Mouse (Mus musculus): ENCODE measurements at regions not wholly inside any gene's neighbourhood (a gene's known extent, or its start where the extent isn't known, plus 50 kb on each side); places are given as distances from the start of the nearest gene placed in this dataset.
"Not testable (repeated sequence)": the region's sequence is repeated elsewhere in the genome, so short reads cannot be mapped to it uniquely, and the experiment has no call there.

DNA sequence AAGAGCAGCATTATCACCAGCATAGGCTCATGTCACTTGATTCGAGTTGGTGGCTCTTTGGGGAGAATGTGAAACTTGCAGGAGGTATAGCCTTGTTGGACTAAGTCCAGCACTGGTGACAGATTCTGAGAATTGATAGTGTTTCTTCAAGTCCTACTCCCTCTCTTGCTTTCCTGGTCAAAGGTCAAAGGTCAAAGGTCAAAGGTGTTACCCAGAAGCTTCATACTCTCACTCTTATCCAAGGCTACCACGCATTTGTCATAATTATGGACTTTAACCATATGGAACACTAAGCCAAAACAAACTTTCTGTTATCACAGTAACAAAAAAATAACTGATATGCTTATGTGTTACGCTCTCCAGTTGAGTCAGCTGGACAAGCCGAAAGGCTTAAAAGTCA, 56.8 kb downstream of the Gm5152 start:
- peak; percentile 11 for DNase-seq (ENCODE audit: extremely low spot score)

DNA sequence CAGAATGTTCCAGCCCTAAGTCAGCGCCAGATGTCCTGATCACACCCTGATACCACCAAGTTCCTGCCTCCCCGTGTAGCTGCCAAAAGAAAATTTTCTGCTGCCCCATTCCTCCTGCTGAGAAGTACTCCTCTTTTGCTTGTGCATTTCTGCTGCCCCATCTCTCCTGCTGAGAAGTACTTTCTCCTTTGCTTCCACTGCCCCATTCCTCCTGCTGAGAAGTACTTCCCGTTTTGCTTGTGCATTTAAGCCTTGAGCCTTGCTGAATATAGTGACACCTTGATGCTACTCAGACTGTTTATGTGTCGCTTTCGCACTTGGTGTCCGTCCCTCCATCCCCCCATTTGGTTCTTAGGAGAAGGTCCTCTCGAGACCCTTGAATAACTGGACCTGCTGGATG, 84.1 kb downstream of the Gm5152 start:
- not testable (repeated sequence) for DNase-seq (ENCODE audit: extremely low spot score)

DNA sequence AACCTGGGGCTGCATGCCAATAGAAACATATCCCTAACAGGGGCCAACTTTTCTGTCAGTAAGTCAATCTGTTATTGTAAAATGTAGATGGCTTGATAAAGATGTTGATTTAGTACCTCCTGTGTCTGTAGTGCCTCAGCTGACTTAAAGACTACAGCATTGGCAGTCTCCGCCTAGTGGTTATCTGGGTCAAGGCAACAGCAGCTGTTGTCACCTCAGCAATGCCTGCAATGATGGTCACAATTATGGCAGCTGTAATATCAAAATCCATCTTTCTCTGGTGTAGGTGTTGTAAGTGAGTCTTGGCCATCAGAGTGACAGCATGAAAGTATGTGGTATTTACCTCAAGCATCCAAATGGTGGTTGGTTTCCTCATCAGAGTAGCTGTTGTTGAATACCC, 97.0 kb downstream of the Gm5152 start:
- no peak for DNase-seq (ENCODE audit: extremely low spot score)

DNA sequence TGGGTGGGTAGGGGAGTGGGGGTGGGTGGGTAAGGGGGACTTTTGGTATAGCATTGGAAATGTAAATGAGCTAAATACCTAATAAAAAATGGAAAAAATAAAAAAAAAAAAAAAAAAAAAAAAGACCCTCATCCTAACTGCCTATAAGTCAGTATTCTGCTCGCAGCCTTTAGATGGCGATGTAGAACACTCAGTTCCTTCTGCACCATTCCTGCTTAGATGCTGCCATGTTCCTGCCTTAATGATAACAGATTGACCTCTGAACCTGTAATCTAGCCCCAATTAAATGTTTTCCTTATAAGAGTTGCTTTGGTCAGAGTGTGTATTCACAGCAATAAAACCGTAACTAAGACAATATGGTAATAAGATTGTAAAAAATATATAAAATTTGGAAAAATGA, 105.1 kb downstream of the Gm5152 start:
- DNase-seq (ENCODE audit: extremely low spot score), result no peak

Data from embryo, embryonic 9.5 days (tissue).